In genomic region chrX:18168940-18169339, GRCm38 (mm10) we compare ENCODE assay signal across 24 mouse cellular contexts. TPM values are rescaled to one million over a fixed set of nuclear protein-coding genes. Genes with fewer than 3 reads are reported as not detected.
A peak's percentile ranks its signal among the peaks of the same experiment; 100 is the strongest.
DNase-seq lines count a peak whose midpoint lies in the region; ATAC-seq and TF ChIP-seq lines count a peak whose summit lies in the region.
"Had no signal": no experiment of that assay in that cellular context is flagged by ENCODE, and none has a peak within 500 bp of the region (broad histone marks: within the 10 kb centered on the region; RNA-seq: fewer than 3 reads in every experiment).

No protein-coding gene starts in this region.

- no peak for ATAC-seq in stomach, postnatal 0 days (ENCODE audit: low FRiP score, low TSS enrichment)
- ATAC-seq: midbrain, embryonic 15.5 days had no signal

- no peak overlapping the region for H3K27ac ChIP-seq in left cerebral cortex, adult 2 months
- no peak overlapping the region for H3K27ac ChIP-seq in stomach, postnatal 0 days (replicated peaks)
- H3K27ac ChIP-seq: heart, embryonic 15.5 days; hindbrain, embryonic 13.5 days; midbrain, embryonic 15.5 days; neural tube, embryonic 13.5 days had no signal

- peak; percentile 34 for TF ChIP-seq CTCF in left cerebral cortex, adult 2 months (IDR thresholded peaks at IDR 0.05)
- peak; percentile 37; the same call in 1 of the 2 replicates for TF ChIP-seq CTCF in stomach, postnatal 0 days (IDR thresholded peaks at IDR 0.05; ENCODE audit: low read depth)

- H3K9ac ChIP-seq in stomach, postnatal 0 days (ENCODE audit: low read length), result no peak overlapping the region
- H3K9ac ChIP-seq: heart, embryonic 15.5 days; hindbrain, embryonic 13.5 days; midbrain, embryonic 15.5 days; neural tube, embryonic 13.5 days had no signal

- intact Hi-C loops in left cerebral cortex, adult 2 months (cut with DNase I), result no loop called here
- intact Hi-C loops in left cerebral cortex, postnatal 4 days (cut with DNase I), result loop anchor here (10.0 kb wide), 2 partner anchors 86 to 614 kb away; no protein-coding TSS in a partner anchor

- H3K9me3 ChIP-seq in stomach, postnatal 0 days (ENCODE audit: control insufficient read depth, low read length), result no peaks in the 10 kb centered on the region
- H3K9me3 ChIP-seq: G1E; heart, embryonic 15.5 days; hindbrain, embryonic 13.5 days; midbrain, embryonic 15.5 days; neural tube, embryonic 13.5 days had no signal

- no peak for TF ChIP-seq EP300 in stomach, postnatal 0 days (optimal IDR thresholded peaks at IDR 0.05)

- WGBS in stomach, postnatal 0 days, result 92% methylated on average over 1 of the region's 1 CpGs

- no peak for DNase-seq in left cerebral cortex, adult 2 months (ENCODE audit: extremely low spot score in 1 of 2, low spot score in 2 of 2)
- DNase-seq in left cerebral cortex, postnatal 4 days, result no peak
- DNase-seq in thymus, postnatal 4 days, result peak; percentile 15
- DNase-seq in thymus, postnatal 25 days, result no peak
- DNase-seq in ZHBTc4 (ENCODE audit: low read depth, low spot score), result peak; percentile 40
- DNase-seq in stomach, postnatal 0 days (ENCODE audit: low spot score), result no peak
- DNase-seq in natural killer cell, adult 2 months (ENCODE audit: low spot score in 2 of 2), result no peak
- no peak for DNase-seq in cerebellum, adult 11 months
- DNase-seq: cerebellum, adult 9-11 months; embryo, embryonic 11 days; kidney, adult 8-10 months; kidney, postnatal 4 days; lung, postnatal 10 days; right cerebral cortex, adult 18-20 months had no signal

- no peak overlapping the region for H3K4me2 ChIP-seq in stomach, postnatal 0 days (replicated peaks; ENCODE audit: low read depth)
- H3K4me2 ChIP-seq: heart, embryonic 15.5 days; hindbrain, embryonic 13.5 days; midbrain, embryonic 15.5 days; neural tube, embryonic 13.5 days had no signal

- no peaks in the 10 kb centered on the region for H3K27me3 ChIP-seq in stomach, postnatal 0 days (ENCODE audit: control insufficient read depth, insufficient read depth, low read length)
- H3K27me3 ChIP-seq: heart, embryonic 15.5 days; hindbrain, embryonic 13.5 days; midbrain, embryonic 15.5 days; neural tube, embryonic 13.5 days had no signal

- H3K4me3 ChIP-seq in left cerebral cortex, adult 2 months, result no peak overlapping the region
- H3K4me3 ChIP-seq in stomach, postnatal 0 days (ENCODE audit: low read depth, low read length), result no peak overlapping the region
- H3K4me3 ChIP-seq: erythroblast, embryonic 14.5 days; heart, embryonic 15.5 days; hindbrain, embryonic 13.5 days; midbrain, embryonic 15.5 days; neural tube, embryonic 13.5 days had no signal

- no peaks in the 10 kb centered on the region for H3K4me1 ChIP-seq in stomach, postnatal 0 days (replicated peaks; ENCODE audit: control insufficient read depth, insufficient read depth)
- H3K4me1 ChIP-seq: heart, embryonic 15.5 days; hindbrain, embryonic 13.5 days; midbrain, embryonic 15.5 days; neural tube, embryonic 13.5 days had no signal

- H3K36me3 ChIP-seq in stomach, postnatal 0 days (ENCODE audit: control insufficient read depth, insufficient read depth, low read length), result no peaks in the 10 kb centered on the region
- H3K36me3 ChIP-seq: G1E; heart, embryonic 15.5 days; hindbrain, embryonic 13.5 days; midbrain, embryonic 15.5 days; neural tube, embryonic 13.5 days had no signal

RNA-seq across cellular contexts. Expression of gene Kdm6a, which starts 6.6 kb away (rescaled TPM):
- total RNA-seq in left cerebral cortex, adult 2 months (2021), result 10 to 100 TPM; 45.8 to 47.7 TPM
- 10 to 100 TPM; 43.8 to 57.2 TPM for total RNA-seq in left cerebral cortex, postnatal 4 days (2021)
- polyA plus RNA-seq in stomach, postnatal 0 days (2015; fragmentation: Nextera tagmentation; extraction: Ambion mirVana), result 9.0 and 9.6 TPM in 2 replicates

RNA-seq across cellular contexts. Expression of gene Dusp21, which starts 23.3 kb away (rescaled TPM):
- total RNA-seq in left cerebral cortex, adult 2 months (2021), result not detected
- not detected for total RNA-seq in left cerebral cortex, postnatal 4 days (2021)
- not detected in 2 replicates for polyA plus RNA-seq in stomach, postnatal 0 days (2015; fragmentation: Nextera tagmentation; extraction: Ambion mirVana)
- total RNA-seq: G1E; gastrocnemius, postnatal 4 days; left cerebral cortex, adult 8-10 months had no signal
- polyA plus RNA-seq: brain, embryonic 14.5 days; erythroblast, embryonic 14.5 days; G1E; heart, embryonic 15.5 days; hindbrain, embryonic 13.5 days; limb, embryonic 14.5 days; midbrain, embryonic 15.5 days; neural tube, embryonic 13.5 days had no signal

Comparison
In these comparisons a context has a peak if more than half of its experiments do, and no peak if none do; other contexts are left out.
1. DNase-seq: peak in thymus, postnatal 4 days (single experiment) and ZHBTc4 (single experiment); none in left cerebral cortex, adult 2 months (0 of 2), left cerebral cortex, postnatal 4 days (single experiment), thymus, postnatal 25 days (single experiment), stomach, postnatal 0 days (single experiment), natural killer cell, adult 2 months (0 of 2) and cerebellum, adult 11 months (single experiment).